Mouse (Mus musculus) cerebellum, adult 2 months (tissue): ENCODE measurements around the gene Spc24. TPM values are rescaled to one million over a fixed set of nuclear protein-coding genes. Genes with fewer than 3 reads are reported as not detected.
A peak's percentile ranks its signal among the peaks of the same experiment; 100 is the strongest.
"Not testable (repeated sequence)": the region's sequence is repeated elsewhere in the genome, so short reads cannot be mapped to it uniquely, and the experiment has no call there.

Experiments
- DNase-seq, 2 experiments: peaks; one replicate each; pipeline ENCODE4 v3.0.0; 2021
- H3K27ac ChIP-seq: fragments of 200-500 bp; 2 replicates; pipeline ENCODE4 v1.5.1; 2012; ENCODE audit warnings: low read length, control low read depth, inconsistent platforms; ENCODE audit not compliant: insufficient read depth
- H3K27me3 ChIP-seq: fragments of 200-500 bp; 2 replicates; pipeline ENCODE4 v1.6.1; 2012; ENCODE audit warnings: inconsistent platforms, mild to moderate bottlenecking, low read length, moderate library complexity; ENCODE audit not compliant: control insufficient read depth, insufficient read depth
- H3K4me1 ChIP-seq: fragments of 200-500 bp; 2 replicates; pipeline ENCODE4 v1.6.1; 2011; ENCODE audit warnings: low read length; ENCODE audit not compliant: control insufficient read depth, insufficient read depth
- H3K4me3 ChIP-seq: fragments of 200-500 bp; replicated peaks from 2 replicates; pipeline ENCODE3; 2011; ENCODE audit warnings: mild to moderate bottlenecking, low read depth, low read length, control low read depth; ENCODE audit not compliant: insufficient read depth
- CTCF ChIP-seq: fragments of 200-500 bp; IDR thresholded peaks from 2 replicates; pipeline ENCODE4 v1.5.1; 2011; ENCODE audit warnings: low read depth, mild to moderate bottlenecking, control low read depth, low read length, moderate library complexity, borderline replicate concordance; ENCODE audit not compliant: insufficient read depth
- POLR2A ChIP-seq: fragments of 200-500 bp; IDR thresholded peaks from 2 replicates; pipeline ENCODE4 v1.6.1; 2011; ENCODE audit warnings: low read length, control low read depth, borderline replicate concordance; ENCODE audit not compliant: insufficient read depth
- WGBS: fragments of 180-500 bp; shearing (Covaris S2); methylation state at CpG from one replicate; pipeline ENCODE4 v1.1.7; 2018; 5-methylcytosine and 5-hydroxymethylcytosine counted together
- polyA plus RNA-seq: library from polyadenylated mRNA; depleted of rRNA; stranded (reverse); fragments of >200 nt; gene quantifications from 2 replicates; pipeline ENCODE4 v1.2.3, GENCODE M21; 2012

Spc24 gene
- polyA plus RNA-seq, 1 experiment = 3.8 TPM

DNA sequence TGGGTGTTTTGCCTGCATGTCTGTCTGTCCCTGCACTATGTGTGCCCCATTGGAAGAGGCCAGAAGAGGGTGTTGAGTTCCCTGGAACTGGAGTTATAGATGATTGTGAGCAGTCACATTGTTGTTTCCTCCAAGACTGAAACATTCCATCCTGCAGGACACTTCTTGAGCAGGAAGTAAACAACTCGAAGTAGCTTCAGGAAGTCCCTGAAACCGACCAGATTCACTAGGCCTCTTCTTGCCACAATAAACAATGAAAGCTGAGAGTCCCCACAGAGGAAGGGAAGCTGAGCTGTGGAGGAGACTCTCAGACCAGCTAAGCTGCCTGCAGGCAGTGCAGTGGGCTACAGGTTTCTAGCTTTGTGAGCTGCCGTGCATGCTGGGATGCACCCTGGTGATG, 17.6 kb upstream of the Spc24 start:
- no peak overlapping the region for H3K27ac ChIP-seq
- 89% methylated on average over 3 of the region's 3 CpGs for WGBS

GRCm38 (mm10) chr9:21774353-21774752, 14.2 kb upstream of the Spc24 start:
- Histone ChIP-seq H3K27ac (no peak overlapping the region), H3K27me3 (no peaks in the 10 kb centered on the region), H3K4me1 (peaks cover 11% of the 10 kb centered on the region), H3K4me3 (no peak overlapping the region)
- WGBS = 54% methylated on average over 16 of the region's 16 CpGs
- no peak for DNase-seq
- TF ChIP-seq CTCF (no peak), POLR2A (no peak)

More for the DNA sequence above, 17.6 kb upstream of the Spc24 start:
- Histone ChIP-seq H3K27me3 (no peaks in the 10 kb centered on the region), H3K4me3 (no peak overlapping the region), H3K4me1 (peaks cover 13% of the 10 kb centered on the region)
- DNase-seq = no peak
- TF ChIP-seq CTCF (no peak), POLR2A (no peak)

DNA sequence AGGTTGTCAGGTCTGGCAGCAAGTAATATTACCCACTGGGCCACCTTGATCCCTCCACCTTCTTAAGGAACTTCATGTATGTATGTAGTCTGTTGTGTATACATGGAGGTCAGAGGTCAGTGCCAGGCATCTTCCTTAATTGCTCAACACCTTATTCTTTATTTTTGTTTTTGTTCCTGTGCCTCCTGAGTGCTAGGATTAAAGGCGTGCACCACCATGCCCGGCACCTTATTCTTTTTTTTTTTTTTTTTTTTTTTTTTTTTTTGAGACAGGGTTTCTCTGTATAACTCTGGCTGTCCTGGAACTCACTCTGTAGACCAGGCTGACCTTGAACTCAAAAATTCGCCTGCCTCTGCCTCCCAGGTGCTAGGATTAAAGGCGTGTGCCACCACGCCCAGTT, 13.3 kb upstream of the Spc24 start:
- H3K27ac ChIP-seq, H3K4me3 ChIP-seq, H3K27me3 ChIP-seq, DNase-seq: not testable (repeated sequence)
- peaks cover 20% of the 10 kb centered on the region for H3K4me1 ChIP-seq
- WGBS = 85% methylated on average over 5 of the region's 5 CpGs

DNA sequence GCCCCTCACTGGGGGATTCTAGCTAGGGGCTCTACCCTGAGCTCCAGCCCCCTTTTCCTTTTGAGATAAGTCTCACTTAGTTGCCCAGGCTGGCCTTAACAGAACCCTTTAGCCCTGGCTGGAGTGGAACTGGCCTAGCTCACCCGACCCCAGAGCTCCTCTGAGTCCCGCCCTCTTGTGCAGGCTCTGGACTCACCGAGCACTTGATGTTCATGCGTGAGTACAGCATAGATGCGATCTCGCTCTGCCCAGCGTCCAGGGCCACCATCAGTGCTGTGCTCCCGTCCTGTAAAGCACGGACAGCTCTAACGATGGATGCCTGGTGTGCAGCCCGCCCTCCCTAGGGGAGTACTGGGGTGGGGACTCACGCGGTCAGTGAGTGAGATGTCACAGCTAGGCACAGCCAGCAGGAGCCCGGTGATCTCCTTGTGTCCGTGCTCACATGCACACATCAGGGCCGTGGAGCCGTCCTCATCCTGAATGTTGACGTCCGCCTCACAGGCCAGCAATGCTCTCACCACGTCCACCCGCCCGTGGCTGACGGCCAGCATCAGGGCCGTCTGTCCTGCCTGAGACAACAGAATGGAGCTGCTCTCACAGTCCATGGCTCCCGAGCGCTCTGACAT, 9.6 kb upstream of the Spc24 start:
- TF ChIP-seq CTCF (no peak), POLR2A (no peak)
- Histone ChIP-seq H3K4me3 (peak overlapping the region; percentile 16), H3K27me3 (no peaks in the 10 kb centered on the region), H3K27ac (peak overlapping the region; percentile 99), H3K4me1 (peaks cover 38% of the 10 kb centered on the region)
- WGBS = 15% methylated on average over 26 of the region's 26 CpGs
- DNase-seq = peak; percentile 70 to 73

- WGBS = 14% methylated on average over 13 of the region's 13 CpGs
- H3K4me1 ChIP-seq = peaks cover 35% of the 10 kb centered on the region
- H3K27me3 ChIP-seq = no peaks in the 10 kb centered on the region
- H3K27ac ChIP-seq = peak overlapping the region; percentile 99
- peak overlapping the region; percentile 40 for H3K4me3 ChIP-seq
- DNase-seq = peak; percentile 68 to 69
- TF ChIP-seq CTCF (no peak), POLR2A (no peak)
Measured at GRCm38 (mm10) chr9:21768511-21769411, 8.7 kb upstream of the Spc24 start.

- peak overlapping the region; percentile 99 for H3K27ac ChIP-seq
- H3K27me3 ChIP-seq = no peaks in the 10 kb centered on the region
- DNase-seq = peak; percentile 77 to 88
- TF ChIP-seq POLR2A = no peak; the same call in 1 of the 2 replicates
- TF ChIP-seq CTCF = no peak
- H3K4me1 ChIP-seq = peaks cover 35% of the 10 kb centered on the region
- H3K4me3 ChIP-seq = peak overlapping the region; percentile 13
- WGBS = 8% methylated on average over 11 of the region's 11 CpGs
Measured at GRCm38 (mm10) chr9:21767896-21768295, 7.8 kb upstream of the Spc24 start.

- DNase-seq = no peak
- TF ChIP-seq POLR2A (no peak), CTCF (no peak)
- WGBS = 96% methylated on average over 6 of the region's 6 CpGs
- Histone ChIP-seq H3K27ac (no peak overlapping the region), H3K4me1 (peaks cover 27% of the 10 kb centered on the region), H3K4me3 (no peak overlapping the region), H3K27me3 (no peaks in the 10 kb centered on the region)
Measured at GRCm38 (mm10) chr9:21764084-21764999, 4.2 kb upstream of the Spc24 start.
